Mouse (Mus musculus) retina, postnatal 7 days (tissue): ENCODE results near the gene Arid3a.

ENCODE experiments used
- DNase-seq: peaks from one replicate; pipeline ENCODE4 v3.0.0-alpha.2; 2012; ENCODE audit warnings: low read depth, low spot score

Arid3a gene

DNA sequence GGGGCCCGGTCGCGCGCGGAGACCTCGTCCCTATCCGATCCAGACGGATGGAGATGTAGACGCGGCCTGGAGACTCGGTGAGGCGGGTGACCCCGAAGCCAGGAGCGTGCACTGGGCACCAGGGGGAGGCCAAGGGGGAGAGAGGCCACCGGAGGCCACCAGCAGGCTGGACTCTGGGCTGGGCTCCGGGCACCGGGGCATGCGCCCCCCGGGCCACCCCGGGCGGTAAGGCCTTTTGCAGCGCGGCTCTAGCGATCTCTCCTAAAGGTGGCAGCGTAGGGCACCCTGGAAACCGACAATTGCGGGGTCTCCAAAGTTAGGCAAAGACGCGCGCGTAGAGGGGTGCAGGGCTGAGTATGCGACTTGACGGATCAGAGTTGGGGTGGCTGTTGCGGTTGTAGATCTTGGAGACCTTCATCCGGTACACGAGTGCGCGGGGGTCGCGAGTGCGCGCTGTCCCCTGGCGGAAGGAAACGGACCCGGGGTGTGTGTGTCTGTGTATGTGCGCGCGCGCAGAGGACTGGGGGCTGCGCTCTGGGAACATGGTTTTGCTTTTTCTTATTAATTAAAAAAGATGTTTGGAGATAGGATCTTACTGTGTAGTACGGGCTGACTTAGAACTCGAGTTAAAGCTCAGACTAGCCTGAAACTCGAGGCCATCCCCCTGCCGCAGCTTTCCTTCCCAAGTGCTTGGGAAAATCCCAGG is 634 bp downstream of the Arid3a start:
- DNase-seq: no peak

GRCm38 (mm10) chr10:79928030-79928694 is 1.3 kb downstream of the Arid3a start:
- DNase-seq: no peak

DNA sequence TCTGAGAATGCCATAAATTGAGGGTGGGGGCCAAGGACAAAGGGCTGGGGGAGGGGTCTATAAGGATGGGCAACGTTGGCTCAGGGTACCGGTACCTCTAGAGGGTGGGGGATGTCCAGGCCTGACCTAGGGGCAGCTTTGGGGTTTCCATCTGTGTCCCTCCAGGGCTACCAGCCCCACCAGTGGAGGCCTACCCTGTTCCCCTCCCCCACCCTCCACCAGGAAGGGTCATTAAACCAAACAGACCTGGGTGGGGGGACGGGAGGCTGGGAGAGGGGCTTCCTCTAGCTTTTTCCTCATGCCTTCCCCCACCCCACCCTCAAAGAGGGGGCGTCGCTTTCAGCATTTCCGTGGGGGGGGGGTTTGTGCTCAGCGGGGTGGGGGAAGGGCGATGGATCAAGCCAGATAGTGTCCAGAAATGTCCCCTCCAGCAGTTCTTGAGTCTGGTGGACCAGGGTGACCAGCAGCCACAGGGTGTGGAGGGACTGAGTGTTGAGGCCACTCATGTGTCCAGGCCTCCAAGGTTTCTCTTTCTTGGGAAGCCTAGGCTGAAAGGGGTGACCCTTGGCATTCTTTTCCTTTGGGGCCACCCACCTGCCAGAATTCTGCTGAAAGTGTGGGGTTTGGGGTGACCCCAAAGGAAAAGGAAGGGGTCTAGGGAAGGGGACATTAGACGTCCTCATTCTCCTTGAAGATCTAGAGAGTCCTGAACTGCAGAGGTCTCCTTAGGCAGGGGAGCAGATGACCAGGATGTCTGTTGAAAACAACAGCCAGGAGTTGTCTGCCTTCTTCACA is 2.3 kb downstream of the Arid3a start:
- no peak for DNase-seq

DNA sequence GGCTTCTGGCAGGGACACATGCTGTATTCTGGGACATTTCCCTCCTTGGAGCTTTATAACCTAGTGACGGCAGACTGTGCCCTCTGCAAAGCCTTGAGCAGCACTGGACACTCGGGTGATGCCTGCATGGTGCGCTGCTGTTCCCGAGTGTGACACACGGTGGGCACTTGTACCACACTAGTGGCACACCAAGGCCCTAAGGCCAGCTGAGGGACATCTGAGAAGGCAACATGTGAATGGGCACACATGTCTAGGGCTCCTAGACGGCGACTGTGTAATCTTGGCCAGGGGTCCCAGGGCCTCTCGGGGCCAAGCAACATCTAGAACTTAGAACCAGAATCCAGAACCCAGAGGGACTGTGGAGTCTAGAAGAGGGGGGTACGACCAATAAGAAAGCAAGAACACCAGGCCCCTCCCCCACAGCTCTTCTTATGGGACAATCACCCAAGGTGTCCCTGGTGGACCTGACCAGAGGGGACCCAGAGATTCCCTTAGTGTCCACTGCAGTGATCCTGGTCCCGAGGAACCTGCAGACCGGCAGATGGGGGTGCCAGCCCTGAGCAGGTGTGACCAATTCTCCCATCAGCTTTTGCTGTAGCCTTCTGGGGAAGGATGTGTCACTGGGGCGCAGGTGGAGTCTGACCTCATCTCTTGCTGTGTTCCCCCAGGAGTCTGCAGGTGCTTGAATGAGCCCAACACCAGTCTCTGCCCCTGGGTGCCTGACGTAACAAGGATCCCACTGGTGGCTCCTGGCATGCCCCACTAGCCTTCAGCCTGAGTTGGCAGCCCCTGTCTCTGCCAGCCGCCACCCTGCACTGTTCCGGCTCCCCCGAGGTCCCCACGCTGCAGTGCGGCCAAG is 3.4 kb downstream of the Arid3a start:
- no peak for DNase-seq

DNA sequence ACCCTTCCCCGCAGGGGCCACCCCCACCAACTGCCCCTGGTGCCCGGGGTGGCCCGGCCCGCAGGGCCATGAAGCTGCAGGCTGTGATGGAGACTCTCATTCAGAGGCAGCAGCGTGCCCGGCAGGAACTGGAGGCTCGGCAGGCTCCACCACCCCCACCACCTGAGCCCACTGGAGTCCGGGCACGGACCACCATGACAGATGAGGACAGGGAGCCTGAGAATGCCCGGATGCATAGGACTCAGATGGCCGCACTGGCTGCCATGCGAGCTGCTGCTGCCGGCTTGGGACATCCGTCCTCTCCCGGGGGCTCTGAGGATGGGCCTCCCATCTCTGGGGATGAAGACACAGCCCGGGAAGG is 4.0 kb downstream of the Arid3a start:
- no peak for DNase-seq

DNA sequence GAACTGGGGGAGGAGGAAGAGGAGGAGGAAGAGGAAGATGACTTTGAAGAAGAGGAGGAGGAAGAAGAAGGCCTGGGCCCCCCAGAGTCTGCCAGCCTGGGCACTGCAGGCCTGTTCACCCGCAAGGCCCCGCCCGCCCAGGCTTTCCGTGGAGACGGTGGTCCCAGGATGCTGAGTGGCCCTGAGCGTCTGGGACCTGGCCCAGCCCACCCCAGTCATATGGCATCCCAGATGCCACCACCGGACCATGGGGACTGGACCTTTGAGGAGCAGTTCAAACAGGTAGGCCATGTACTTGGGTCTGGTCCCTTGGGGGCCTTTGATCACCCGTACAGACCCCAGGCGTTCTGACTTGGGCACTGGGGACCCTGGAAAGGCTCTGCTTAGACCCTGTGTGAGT is 5.0 kb downstream of the Arid3a start:
- DNase-seq: no peak

DNA sequence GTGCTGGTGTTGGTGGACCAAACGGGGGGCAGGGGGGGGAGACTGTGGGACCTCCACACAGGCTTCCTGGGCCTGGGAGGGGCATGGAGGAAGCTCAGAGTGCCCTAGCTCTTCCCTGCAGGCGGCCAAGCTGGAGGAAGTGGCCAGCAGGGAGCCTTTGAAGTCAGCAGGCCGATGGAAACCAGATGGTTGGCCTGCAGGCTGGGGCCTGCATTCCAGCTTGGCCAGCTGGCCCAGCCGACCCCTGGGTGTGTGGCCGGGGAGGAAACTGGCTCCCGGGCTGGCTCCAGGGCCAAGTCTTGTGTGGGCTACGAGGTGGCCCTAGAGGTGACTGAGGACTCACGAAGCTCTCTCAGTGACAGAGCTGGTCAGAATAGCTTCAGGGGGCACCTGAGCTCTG is 5.9 kb downstream of the Arid3a start:
- DNase-seq: no peak

DNA sequence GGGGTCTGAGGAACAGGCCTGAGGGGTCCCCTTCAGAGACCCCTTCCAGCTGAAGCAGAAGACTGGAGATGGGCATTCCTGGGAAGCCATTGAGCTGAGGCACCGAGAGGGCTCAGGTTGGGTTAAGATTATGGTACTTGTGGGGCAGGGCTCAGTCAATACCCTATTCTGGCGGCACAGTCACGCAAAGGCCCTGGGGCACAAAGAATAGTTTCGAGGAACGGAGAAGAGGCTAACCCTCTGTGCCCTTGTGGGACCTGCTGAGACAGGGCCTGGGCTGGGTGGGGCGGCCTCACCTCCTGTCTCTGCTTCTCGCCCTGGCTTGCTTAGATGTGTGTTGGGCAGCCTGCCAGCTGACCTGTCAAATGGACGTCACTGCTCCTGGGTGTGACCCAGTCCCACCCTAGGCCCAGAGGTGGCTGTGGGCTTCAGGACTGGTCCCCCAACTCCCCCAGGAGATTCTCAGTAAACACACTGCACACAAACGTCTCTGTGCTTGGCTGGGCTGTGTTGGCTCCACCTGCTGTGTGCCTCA is 6.4 kb downstream of the Arid3a start:
- no peak for DNase-seq

- no peak for DNase-seq
These were observed 7.0 kb downstream of the Arid3a start for GRCm38 (mm10) chr10:79933861-79934260.

GRCm38 (mm10) chr10:79934272-79934721 is 7.5 kb downstream of the Arid3a start:
- DNase-seq: no peak

GRCm38 (mm10) chr10:79934794-79935569 is 8.1 kb downstream of the Arid3a start:
- DNase-seq: no peak

DNA sequence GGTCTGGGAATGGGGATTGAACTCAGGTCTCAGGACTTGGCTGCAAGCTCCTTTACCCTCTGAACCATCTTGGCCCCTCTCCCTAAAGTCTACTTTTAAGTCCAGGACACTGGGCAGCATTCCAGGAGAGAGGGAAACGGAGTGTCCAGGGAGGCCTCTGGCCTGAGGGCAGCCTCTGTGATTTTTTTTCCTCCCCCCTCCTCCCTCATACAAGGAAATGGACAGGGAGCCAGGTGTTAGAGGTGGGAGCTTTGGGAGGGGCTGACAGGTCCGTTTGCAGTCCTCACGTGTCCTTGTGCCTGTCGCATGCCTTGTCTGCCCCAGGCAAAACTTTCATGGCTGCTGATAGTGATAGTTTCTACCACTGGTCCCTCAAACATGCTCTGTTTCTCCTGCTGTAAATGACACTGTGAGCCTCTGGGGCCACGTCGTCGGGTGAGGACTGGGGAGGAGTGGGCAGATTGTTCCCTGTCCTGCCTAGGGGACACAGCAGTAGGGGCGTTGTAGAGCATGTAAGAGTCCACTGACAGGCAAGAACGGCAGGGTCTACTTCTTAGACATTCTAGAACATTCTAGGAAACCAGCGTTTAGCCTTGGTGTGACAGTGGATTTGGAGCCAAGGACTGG is 9.6 kb downstream of the Arid3a start:
- no peak for DNase-seq

DNA sequence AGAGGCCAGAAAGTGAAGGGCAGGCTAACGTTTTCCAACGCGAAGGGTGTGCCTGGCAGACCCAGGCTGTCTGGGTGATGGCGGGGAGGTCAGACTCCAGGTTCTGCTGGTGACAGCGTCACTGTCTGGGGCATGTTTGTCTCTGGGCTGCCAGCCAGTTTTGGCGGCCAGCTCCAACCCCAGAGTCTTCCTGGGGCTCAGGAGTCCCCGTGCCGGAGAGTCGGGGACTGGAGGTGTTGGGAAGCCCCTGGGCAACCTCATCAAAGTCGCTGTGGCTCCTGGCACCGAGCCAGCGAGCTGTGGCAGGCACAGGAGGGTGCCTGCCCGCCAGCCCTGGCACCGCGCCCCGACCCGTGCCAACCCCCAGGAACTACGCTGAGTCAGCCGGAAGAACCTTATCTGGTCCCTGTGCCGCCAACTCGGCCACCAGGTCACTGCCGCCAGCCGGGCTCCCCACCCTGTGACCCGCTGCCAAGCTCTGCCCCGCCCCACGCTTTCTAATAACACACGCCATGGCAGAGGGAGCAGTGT is 10.1 kb downstream of the Arid3a start:
- DNase-seq: no peak

DNA sequence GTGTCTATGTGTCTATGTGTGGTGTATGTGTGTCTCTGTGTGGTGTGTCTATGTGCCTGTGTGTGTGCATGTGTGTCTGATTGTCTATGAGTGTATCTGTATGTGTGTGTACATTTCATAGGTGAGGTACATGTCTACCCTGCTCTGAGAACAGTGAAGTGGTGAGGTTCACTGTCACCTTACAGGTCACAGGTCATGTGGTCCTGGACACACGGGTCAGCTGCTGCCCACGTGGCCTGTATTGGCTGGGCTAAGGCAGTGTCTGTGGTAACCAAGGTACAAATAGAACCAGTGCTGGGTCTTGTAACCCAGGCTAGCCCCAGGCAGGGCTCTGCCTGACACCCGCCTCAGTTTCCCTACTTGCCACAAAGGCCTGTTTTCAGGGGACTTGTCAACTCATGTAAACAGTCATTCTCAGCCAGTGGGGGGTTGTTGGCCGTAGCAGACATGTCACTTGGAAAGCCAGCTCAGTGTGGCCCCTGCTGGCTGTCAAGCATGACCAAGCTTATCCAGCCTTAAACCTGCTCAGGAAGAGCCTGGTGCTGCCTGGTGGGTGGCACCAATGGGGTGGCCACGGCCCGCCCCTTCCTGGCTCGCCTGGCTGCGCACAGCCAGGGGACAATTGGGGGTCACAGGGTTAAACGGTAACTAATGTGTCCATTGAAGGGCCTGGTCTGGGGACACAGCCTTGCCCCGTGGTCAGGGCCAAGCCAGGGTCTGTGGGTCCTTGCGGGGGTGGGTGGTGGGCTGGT is 11.1 kb downstream of the Arid3a start:
- DNase-seq: no peak

- no peak for DNase-seq
These were observed 13.9 kb downstream of the Arid3a start for GRCm38 (mm10) chr10:79940749-79941148.

DNA sequence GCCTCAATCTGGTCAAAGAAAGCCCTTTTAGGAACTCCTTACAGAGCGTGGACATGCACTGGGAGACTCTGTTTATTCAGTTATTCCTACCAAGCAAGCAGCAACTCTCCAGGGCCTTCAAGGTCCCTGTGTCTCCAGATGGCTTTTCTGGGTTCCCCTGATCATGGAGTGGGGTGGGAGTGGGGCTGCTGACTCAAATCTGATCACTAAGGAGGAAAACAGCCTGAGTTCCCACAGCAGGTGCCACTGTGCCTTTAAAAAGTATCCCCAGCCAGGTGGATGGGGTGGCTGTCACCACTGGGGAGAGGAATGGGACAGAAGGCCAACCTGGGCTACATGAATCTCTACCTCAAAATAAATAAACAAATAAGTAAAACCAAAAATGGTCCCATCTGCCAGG is 16.1 kb downstream of the Arid3a start:
- no peak for DNase-seq

DNA sequence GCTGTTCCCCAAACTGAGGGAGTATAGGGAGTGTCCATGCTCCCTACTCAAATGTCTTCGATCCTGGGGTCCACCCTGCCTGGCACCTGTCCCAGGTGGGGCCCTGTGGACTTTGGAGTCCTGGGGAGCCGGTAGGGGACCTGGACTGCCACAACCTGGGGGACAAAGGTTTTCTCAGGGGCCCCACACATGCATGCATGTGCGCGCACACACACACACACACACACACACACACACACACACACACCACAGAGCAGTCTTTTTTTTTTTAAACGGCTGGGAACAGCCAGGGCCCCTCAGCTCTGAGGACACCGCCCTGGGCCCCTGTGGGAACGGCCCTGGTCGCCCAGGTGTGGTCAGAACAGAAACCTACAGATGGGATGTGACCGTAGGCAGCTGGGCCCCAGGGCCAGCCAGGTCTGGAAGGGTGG is 16.6 kb downstream of the Arid3a start:
- no peak for DNase-seq

DNA sequence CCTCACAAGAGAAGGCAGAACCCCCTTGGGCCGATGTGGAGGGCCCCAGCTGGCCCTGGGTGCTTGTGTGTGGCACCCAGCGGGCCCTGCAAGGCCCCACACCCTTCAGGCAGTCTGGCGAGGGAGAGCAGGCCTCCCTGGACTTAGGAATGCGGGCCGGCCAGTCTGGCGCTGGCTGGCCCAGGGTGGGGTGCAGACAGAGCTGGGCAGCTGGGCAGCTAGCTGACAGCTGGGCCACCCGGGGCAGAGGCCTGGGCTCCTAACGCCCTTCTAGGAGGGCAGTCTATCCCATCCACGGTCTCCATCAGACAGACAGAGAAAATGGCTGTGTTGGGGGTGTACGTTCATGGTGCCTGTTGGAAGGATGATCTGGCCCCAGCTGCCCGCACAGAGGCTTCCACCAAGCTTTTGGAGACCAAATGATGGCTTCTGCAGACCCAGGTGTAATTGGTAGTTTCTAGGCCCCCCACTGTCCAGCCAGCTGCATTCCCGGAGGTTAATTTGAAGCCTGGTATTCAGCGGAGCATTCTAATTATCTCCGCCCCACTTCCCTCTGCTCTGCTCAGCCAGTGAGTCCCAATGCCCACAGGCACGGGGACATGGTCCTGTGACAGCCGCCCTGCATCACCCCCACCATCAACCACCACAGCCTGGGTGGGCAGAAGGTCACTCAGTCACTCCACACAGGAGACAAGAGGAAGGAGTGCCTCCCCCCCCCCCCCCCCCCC is 18.8 kb downstream of the Arid3a start:
- no peak for DNase-seq
